Mouse (Mus musculus) MEL (cell line): ENCODE measurements around the gene Cir1.

Experiments used
- CTCF ChIP-seq, 3 experiments: IDR thresholded peaks in 2 of 3; conservative IDR thresholded peaks in 1 of 3; 2 replicates each; pipeline ENCODE4 v1.5.1; 2011 to 2012; ENCODE audit warnings: low read length in 3 of 3, low read depth in 2 of 3, mild to moderate bottlenecking in 2 of 3, improper control_type of control experiment in 1 of 3, inconsistent platforms in 1 of 3, mixed read lengths in 1 of 3, moderate library complexity in 1 of 3; ENCODE audit not compliant: control insufficient read depth in 1 of 3, insufficient read depth in 1 of 3, poor library complexity in 1 of 3, severe bottlenecking in 1 of 3
- NELFE ChIP-seq: IDR thresholded peaks from 2 replicates; pipeline ENCODE4 v1.6.1; 2011; ENCODE audit warnings: low read depth, low read length, improper control_type of control experiment

GRCm38 (mm10) chr2:73298154-73298553 lies 14.3 kb downstream of the Cir1 start:
- TF ChIP-seq CTCF (IDR thresholded peaks at IDR 0.05 in 2 of 3, conservative IDR thresholded peaks at IDR 0.05 in 1 of 3; ENCODE audit: control insufficient read depth in 1 of 3, insufficient read depth in 1 of 3, low read depth in 2 of 3, low read length in 3 of 3, poor library complexity in 1 of 3, severe bottlenecking in 1 of 3) (no peak), NELFE (no peak)
